Mouse (Mus musculus) activated CD4-positive, CD25-positive, alpha-beta regulatory T cell (primary cell): Measurements from ENCODE around the gene Tmem218. TPM values are rescaled to one million over a fixed set of nuclear protein-coding genes. Genes with fewer than 3 reads are reported as not detected.

ENCODE experiments used
- polyA plus RNA-seq, 2 experiments: library from polyadenylated mRNA; unstranded; fragments of 100-300 nt; shearing (Covaris generic); gene quantifications; one replicate each; pipeline ENCODE4 v1.2.1; 2017

The Tmem218 gene
- polyA plus RNA-seq = 1 to 10 TPM; 1.9 to 3.5 TPM

DNA sequence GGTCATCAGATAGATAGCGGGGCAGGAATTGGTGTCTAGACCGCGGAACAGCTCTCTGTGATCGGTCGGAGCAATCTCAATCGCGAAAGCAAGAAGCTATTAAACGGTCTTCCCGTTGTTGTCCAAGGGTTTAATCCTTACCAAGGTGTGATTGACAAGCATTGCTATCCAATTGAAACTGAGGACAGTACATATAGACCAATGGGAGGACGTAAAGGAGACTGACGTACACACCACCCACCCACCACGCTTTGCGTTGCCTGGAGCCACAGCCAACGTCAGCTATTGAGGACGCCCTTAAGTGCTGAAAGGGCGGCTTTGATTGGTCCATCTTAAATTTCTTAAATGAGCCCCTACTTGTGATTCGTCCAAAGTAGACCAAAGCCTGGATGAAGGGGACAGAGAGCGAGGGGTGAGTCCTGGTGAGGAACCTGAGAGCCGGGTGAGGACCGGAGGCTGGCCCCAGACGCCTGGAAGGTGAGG lies at the start of gene Tmem218:
Gene Tmem218, plus strand, starts transcription at position 295 of the 483 bp plus-strand sequence.

DNA sequence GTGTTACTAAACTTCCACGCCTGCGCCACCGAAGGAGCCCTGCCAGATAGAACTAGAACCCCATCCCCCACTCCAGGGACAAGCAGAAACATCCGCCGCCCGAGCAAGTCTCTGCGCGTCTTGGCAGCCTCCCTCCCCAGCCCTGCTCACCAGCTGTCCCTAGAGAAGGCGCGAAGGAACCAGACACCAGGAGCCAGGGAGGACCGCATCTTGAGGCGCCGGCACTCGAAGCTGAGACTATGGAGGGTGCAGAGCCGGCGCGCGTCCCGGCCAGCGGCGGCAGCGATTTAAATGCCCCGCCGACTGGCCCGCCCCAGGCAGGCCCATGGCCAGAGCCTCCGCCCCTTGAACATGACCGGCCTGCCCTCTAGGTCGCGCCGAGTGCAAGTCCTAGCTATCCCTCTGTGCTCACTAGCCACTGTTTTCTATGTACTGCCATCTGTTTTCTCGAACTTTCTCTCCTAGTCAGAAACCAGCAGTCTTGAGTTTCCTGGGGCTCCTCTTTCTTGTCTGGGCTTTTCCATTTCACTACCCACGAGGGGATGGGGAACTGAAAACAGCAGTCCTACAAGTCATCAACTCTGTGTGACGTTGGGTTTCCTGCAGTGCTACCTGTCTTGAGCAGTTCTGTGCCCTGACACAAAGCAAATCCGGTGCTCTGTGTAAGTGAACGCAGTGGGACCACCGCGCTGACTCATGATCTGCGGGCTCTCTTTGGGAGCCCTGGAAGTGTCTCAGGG lies 47.3 kb downstream of the Tmem218 start, which contains the start of gene Slc37a2:
Gene Slc37a2, minus strand, starts transcription at position 590 of the 740 bp plus-strand sequence.

Other genes with a start within 250 kb of the Tmem218 start
- under 1 TPM in 1 of 2 experiments, not detected in 1; 0.10 TPM for gene Pknox2, start 60.8 kb upstream of the Tmem218 start, polyA plus RNA-seq
- 1 to 10 TPM; 2.5 to 3.6 TPM for gene Slc37a2, start 47.5 kb downstream of the Tmem218 start, polyA plus RNA-seq
- 1 to 10 TPM; 3.1 to 5.1 TPM for gene Ccdc15, start 140.2 kb downstream of the Tmem218 start, polyA plus RNA-seq
- not detected for gene Hepacam, start 159.1 kb downstream of the Tmem218 start, polyA plus RNA-seq
- gene Robo4, start 193.7 kb downstream of the Tmem218 start, polyA plus RNA-seq = under 1 TPM in 1 of 2 experiments, not detected in 1; 0.12 TPM
- gene Robo3, start 225.0 kb downstream of the Tmem218 start, polyA plus RNA-seq = under 1 TPM in 1 of 2 experiments, not detected in 1; 0.20 TPM